Mouse (Mus musculus) right cerebral cortex, postnatal 10 days (tissue): ENCODE data around the gene Pcyt1a.

Source experiments
- DNase-seq, 2 experiments: peaks; one replicate each; pipeline ENCODE4 v3.0.0; 2021; ENCODE audit warnings: low spot score in 2 of 2

The Pcyt1a gene

DNA sequence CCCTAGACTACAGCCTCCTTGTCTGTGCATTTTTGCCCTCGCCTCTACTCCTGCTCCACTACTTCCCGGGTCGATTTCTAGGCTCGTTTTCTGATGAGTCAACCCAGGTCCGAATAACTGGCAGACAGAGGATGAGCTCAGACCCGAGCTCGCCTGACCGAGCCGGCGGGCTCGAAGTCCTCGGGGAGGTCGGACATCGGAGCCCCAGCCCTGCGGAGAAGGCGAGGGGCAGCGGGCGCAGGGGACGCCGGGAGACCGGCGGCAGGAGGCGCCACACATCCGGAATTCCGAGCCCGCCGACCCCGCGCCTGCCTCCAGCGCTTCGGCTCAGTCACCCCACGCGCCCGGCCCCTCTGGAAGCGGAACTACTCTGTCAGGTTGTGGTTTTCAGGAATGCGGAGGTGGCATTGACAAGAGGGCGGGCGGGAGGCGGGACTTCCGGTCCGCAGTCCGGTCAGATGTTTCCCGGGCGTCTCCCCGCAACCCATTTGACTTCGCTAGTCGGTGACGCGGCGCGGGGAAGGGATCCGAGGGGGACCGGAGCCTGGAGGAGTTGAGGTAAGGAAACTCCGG is at the start of gene Pcyt1a:
Gene Pcyt1a (plus strand): TSS at position 448 of the 573 bp plus-strand sequence.
- DNase-seq = peak; percentile 93 to 95

DNA sequence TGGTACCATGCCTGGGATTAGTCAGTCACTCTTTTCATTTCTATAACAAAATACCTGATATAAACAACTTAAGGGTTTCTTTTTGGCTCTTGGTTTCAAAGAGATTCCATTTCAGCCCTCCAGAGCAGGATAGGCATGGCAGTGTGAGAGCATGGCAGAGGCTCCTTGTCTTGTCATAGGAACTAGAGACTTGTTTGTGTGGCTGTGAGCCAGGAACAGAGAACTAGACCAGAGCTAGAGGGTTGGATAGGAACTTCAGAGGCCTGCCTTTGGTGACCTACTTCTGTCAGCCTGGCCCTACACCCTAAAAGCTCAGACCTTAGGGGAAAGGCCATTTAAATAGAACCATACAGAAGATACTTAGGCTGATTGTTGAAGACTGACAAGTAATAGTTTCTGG is 47.8 kb upstream of the Pcyt1a start:
- DNase-seq = no peak

DNA sequence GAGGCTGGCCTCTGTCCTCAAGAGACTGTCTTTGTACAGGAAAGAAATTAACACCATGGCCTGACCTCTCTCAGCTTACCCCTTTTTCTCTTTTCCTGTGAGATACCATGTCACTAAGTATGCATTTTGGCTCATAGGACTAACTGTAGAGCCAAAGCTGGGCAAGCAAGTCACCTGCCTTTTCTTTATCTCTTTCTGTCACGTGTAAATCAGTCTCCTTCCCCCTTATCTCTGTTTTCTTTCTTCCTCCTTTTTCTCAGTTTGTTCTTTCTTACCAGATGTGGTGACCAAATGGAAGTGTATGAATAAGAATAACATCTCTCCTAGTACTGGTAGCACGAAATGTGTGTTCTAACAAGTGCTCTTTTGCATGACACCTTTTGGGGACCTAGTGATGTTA is 45.8 kb upstream of the Pcyt1a start:
- DNase-seq = no peak

DNA sequence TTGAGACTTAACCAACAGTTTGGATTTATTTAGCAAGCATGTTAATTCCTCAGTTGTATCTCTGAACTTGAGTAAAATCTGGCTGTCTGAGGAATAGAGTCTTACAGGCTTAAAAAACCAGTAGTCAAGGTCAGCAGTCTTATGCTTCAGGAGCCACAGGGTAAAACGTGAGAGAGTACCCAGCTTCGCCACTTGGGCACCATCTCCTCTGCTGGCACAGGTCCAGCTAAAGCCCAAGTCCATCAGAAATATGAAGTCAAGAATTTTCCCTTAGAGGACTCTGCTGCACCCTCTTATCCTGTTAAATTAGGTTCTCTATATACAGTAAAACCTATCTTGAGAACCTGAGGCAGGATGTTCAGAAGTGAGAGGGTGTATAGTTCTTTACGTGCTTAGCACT is 43.9 kb upstream of the Pcyt1a start:
- no peak for DNase-seq

DNA sequence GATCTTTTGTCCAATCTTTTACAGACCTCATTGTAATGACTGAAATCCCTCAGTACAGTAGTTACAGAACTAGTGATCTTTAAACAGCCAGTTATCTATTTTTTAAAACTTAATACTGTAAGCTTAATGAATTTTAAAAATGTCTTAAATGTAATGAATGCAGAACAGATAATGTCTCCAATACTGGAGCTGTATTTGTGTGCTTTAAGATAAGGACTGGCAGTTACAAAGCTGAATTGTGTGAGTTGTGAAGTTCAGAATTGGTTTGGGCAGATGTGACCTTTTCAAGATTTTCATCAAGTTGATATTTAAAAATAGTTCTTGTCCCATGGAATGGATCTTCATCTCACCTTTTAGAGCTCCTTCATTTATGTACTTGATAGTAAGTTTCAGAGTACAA is 41.7 kb upstream of the Pcyt1a start:
- no peak for DNase-seq

DNA sequence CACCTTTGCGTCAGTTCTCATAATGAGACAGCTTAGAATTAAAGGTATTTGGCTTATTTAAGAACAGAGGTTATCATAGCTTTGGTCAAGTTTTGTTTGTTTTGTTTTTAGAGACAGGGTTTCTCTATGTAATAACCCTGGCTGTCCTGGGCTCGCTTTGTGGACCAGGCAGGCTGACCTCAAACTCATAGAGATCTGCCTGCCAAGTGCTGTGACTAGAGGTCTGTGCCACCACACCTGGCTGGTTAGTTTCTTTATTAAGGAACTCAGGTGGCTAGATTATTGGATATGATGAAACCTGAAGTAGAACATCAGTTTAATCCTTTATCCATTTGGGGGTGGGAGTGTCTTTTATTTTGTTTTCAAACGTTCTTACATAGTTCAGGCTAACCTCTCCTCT is 40.9 kb upstream of the Pcyt1a start:
- no peak for DNase-seq

DNA sequence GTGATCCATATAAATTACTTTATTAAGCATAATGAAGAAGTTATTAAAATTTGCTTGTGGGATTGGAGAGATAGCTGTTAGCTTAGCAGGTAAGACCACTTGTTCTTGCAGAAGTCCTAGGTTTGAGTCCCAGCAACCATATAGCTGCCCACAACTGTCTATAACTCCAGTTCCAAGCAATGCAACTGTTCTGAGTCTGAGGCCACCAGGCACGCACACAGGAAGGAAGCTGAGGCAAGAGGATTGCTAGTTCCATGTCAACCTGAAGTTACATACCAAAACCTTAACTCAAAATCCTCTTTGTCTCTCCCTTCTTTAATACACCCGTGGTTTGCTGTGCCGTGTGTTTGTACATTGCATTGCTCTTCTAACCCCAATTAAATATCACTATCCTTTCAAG is 39.8 kb upstream of the Pcyt1a start:
- no peak for DNase-seq

DNA sequence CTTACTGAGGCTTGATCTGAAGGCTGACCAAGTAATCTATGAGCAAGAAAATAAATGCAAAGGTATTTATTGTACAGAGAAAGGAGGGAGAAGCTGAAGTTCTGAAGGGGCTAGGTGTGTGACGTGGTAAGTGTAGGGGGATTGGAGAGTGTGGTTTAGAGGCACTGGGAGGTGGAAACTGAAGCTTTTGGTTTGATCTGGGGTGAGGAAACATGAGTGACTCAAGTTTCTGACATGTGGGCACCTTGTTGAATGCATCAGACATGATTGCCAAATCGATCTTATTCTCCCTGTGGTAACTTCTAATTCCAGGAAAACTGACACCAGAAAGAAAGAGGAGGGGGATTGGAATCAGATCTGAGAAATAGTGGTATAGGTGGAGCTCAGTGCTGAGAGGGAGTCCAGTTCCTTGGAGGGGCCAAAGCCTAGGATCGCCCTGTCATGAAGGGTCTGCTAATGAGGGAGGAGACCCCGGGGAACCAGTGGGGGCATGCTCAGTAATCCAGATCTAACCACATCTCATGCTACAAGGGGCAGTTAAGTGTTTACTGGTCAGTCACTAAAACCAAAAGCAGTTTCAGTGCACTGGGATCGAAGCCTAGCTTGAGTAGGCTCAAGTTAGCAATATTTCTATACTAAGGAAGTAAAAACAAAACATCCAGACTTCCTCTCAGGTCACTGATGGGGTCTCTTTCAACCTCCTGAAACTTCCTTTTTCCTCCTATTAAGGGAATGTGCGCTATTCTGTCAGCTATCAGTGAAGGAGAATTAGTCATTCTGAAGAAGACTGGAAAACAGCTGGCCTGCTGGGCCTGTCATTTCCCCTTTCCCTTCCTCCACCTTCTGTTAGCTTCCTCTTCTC is 34.8 kb upstream of the Pcyt1a start:
- DNase-seq = no peak

DNA sequence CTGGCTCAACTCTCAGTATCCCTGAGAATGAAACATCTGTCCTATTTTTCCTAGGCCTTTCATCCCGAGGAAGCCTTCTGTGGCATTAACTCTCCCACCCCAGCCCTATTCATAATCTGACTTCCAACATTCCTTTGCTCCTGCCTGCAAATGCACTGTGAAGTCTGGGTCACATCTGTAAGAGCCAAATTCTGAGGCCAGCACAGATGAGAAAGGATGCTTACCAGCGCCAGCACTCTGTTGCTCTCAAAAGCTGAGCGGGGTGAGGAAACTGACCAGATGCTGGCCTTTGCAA is 34.2 kb upstream of the Pcyt1a start:
- DNase-seq = no peak

DNA sequence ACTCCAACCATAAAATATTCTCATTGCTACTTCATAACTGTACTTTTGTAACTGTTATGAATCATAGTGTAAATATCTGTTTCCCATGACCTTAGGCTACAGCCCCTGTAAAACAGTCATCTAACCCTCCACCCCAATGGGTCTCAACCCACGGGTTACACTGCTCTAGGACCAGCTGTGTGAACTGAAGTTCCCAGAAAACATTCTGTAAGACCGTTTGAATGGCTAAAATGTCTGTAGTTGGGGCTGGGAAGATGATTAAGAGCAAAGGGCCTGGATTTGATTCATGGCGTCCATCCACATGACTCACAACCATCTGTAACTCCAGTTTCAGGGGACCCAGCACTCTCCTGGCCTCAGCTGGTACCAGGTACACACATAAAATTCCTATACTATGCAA is 32.5 kb upstream of the Pcyt1a start:
- no peak for DNase-seq

DNA sequence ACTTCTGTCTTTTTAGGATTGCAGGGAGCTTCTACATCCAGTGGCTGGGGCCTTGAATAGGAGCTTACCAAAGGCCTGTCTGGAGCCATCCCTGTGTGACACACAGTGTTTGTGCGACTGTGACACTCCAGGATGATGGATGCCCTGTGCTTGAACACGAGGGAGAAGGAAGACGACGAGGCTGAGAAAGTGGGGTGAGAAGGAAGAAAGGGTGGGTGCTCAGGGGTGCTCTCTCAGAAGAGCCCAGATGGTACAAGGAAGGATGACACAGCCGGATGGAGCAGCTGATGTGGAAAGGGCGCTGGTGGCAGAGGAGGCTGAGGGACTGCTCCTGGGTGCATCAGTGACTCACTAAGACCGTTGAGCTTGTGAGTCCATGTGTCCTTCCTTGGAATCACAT is 30.5 kb upstream of the Pcyt1a start, which contains the start of gene Tm4sf19:
Gene Tm4sf19 (plus strand): TSS at position 240 of the 400 bp plus-strand sequence.
- DNase-seq = no peak

DNA sequence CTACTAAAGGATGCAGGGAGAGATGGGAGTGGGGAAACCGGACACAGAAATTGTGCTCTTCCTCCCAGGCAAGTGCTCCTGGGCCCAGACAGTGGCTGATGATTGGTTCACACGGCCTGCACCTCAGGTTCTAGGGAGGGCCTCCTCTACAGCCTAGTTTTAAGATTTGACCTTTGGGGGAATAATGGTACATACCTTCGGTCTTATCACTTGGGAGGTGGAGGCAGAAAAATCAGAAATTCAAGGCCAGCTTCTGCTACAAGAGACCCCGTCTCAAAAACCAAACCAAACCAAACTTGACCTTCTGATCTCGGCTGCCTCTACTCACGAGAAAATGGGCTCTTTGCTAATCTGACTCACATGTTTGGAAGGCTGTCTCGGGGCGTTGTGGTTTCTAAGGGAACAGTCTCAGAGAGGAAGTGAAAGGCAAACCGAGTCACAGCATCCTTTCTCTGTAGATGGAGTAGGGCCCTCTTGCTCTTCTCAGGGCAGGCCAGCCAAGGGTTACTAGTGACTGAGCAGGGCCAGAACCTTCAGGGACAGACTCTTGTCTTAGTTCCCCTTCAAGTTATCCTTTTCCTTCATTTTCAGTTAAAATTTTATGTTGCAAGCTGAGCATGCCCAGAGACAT is 29.3 kb upstream of the Pcyt1a start:
- no peak for DNase-seq

DNA sequence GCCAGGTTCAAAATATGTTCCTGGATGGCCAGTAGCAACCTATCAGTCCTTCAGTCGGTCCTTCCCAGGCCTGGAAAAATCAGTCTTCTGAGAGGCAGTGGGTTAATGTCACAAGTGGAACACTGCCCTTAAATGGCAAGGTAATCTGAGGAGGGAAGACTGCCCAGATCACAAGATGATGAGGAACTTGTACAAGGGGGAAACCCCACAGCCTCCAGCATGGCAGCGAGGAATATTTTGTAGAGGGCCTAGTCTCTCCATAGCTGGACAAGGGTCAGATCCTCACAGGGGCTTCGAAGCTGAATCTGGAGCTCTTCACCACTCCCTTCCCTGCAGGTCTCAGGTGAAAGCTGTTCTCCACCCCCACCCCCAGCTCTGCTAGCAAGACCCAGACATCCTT is 27.9 kb upstream of the Pcyt1a start:
- no peak for DNase-seq

DNA sequence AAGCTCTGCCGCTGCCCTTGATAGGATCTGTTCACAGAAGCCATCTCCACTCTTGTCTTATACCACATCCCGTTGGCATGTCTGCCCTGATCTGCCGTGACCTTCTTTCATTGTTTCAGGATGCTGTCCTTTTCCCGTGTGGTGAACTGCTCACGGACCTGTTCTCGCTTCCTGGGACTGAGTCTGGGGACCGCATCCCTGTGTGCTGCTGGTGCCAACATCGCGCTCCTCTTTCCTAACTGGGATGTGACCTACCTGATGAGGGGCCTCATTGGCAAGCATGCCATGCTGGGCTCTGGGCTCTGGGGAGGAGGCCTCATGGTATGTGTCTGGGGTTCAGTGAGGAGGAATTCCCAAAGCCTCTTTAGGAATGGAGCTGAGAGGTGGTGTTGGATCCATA is 25.0 kb upstream of the Pcyt1a start:
- no peak for DNase-seq

DNA sequence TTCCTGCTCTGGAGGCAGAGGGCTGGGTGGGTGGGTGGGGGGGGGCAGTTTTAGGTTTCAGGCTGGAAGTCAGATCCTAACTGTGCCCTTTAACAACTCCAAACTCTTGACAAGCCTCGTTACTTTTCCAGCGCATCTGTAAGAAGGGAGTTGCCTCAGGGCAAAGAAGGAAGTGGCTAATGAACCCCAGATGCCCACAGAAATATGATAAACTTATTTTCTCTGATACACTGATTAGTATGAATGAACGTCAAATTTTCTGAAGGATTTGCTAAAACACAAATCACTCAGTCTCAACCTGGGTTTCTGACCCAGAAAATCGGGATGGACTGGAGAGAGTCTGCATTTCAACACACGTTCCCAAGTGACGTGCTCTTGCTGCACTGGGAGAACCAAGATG is 24.1 kb upstream of the Pcyt1a start:
- DNase-seq = no peak

DNA sequence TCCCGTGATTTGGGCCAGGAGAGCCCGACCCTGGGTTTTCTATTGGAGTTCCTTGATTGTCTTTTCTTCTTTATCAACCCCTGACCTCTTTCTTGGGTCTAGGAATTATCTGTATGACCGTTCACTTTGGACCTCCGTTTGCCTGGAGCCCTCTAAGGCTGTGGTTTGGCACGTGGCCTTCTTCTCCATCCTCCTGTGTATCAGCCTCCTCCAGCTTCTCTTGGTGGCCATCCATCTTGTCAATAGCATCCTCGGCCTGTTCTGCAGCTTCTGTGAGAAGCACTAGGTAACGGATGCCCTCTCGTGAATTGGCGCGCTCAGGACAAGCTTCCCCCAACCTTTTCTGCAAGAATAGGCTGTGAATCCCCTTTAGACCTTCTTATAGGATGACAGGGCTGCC is 23.0 kb upstream of the Pcyt1a start:
- DNase-seq = no peak

DNA sequence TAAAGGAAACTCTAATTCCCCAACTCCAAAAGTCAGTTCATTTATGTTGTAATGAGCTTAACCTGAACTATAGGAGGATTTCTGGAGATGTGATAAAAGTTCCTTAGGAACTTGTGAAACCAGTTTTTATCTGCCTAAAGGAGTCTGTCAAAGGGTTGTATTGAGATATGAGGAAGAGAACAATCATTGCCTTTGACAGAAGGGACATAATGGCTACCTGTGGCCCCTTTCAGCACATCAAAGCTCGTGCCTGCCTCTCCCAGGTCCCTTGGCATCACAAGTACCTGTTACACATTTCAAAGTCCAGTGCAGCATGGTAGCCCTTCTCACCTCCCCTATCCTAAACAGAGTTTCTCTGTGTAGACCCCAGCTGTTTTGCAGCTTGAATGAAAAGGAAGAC is 13.3 kb upstream of the Pcyt1a start:
- no peak for DNase-seq

DNA sequence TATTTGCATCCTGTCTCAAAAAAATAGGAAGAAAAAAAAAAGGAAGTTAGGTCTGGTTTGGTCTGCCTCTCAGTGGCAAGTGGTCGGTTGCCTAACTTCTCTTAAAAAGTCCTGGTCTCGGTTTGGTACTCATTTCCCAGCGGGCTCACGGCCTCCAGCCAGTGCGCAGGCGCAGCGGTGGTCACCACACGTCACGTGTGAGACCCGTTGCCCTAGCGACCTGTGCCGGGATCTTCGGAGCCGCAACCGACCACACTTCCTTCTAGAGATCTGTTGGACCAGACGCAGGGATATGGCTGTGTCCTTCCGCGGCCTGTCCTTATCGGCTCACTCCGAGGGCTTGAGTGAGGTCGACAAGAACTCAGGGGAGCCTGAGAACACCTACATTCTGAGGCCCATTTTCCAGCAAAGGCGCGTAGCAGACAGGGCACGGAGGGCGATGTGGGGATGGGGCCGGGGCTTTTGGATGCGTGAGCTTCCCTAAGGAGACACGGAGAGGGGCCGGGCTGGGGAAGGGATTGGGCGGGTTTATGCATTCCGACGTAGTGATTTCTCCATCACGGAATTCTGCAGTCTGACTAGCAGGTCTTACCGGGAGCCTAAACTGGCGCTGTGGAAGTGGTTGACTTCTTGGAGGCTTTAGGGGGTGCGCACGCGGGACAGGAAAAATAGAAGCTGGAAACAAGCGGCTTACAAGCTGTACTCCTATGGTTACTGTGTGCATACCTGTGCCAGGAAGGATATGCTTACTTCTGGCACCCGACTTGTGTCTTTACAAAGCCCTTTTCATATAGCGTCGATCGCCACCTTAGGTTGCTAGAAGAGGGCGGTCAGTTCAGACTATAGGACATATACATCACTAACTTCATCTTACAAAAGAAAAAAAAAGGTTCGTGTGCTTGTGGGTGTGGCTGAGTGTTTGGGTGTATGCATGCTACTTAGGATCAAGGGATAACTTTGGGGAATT is 10.9 kb upstream of the Pcyt1a start, which contains the start of gene Tctex1d2:
Gene Tctex1d2 (plus strand): TSS at position 186 of the 967 bp plus-strand sequence.
- DNase-seq = peak; percentile 97

DNA sequence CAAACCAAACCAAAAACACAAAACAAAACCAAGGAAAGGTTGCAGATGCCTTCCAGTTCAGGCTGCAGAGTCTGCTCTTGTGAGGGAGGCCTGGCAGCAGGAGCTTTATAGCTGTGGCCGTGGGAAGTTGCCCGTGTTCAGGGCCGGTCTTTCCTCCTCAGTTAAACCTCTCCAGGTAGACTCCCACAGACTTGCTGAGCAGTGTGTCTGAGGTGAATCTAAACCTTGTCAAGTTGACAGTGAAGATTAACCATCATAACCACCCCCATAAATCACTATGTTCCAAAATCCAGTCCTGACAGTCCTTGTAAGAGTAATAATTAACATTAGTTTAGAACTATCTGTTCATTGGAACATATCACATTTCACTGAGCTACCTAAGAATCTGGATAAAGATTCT is 3.2 kb upstream of the Pcyt1a start:
- DNase-seq = no peak

DNA sequence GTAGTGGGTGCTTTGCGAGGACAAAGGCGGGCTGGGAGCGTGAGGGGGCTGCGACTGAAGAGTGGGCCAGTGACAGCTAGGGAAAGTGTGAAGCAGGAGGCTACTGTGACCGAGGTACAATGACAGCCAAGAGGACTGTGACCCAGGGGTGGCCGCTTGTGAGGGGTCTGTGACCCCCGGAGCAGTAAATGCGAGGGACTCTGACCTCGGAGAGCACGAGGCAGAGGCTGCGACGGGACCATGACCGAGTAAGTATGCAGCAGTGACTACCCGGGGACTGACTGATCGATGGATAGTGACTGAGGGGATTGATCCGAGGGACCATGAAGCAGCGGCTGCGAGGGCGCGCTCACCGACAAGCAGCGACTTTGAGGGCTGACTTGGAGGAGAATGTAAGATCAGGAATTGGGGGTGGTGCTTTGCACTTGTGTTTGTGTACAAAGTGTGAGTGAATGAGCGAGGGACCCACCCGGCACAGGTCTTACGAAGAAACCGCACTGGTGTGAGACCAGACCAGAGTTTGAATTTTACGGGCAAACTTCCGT is 398 bp downstream of the Pcyt1a start:
- DNase-seq = no peak

DNA sequence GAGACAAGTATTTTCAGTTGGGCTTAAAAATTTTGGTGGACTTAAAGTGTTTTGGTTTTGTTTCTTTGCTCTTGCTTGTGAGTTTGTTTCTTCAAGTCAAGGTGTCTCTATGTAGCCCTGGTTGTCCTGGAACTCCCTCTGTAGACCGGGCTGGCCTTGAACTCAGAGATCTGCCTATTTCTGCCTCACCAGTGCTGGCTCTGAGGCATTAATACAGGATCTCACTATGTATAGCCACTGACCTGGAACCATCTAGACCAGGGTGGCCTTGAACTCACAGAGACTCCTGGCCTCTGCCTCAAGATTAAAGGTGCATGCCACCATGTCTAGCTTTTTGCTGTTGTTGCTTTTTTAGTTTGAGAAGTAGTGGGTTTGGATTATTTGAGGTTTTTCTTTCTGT is 1.2 kb downstream of the Pcyt1a start:
- no peak for DNase-seq

DNA sequence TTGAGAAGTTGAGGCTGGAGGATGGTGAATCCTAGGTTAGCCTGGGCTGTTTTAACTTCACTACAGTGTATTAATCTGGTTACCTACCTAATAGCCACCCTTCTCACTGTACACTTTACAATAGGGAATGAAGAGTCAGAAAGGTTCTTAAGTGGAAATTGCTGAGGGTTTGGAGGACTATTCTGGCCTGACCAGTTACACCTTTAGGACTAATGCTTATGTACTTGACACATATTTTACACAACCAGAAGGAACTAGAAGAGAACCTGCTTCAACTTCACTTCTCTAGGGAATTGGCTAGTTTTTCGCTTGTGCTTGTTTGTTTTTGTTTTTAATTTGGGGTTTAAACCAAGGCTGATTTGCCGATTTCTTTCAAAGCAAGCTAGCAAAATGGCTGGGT is 2.4 kb downstream of the Pcyt1a start:
- DNase-seq = no peak
